Mouse (Mus musculus) megakaryocyte, embryonic 14.5 days (primary cell): ENCODE measurements around the gene Atf6.

Source experiments
- FLI1 ChIP-seq: IDR thresholded peaks from 2 replicates; pipeline ENCODE4 v1.6.1; 2012; ENCODE audit warnings: low read length, inconsistent platforms, mixed read lengths
- GATA1 ChIP-seq: IDR thresholded peaks from 3 replicates; pipeline ENCODE4 v1.6.1; 2012; ENCODE audit warnings: mixed read lengths, low read length, inconsistent platforms, borderline replicate concordance

DNA sequence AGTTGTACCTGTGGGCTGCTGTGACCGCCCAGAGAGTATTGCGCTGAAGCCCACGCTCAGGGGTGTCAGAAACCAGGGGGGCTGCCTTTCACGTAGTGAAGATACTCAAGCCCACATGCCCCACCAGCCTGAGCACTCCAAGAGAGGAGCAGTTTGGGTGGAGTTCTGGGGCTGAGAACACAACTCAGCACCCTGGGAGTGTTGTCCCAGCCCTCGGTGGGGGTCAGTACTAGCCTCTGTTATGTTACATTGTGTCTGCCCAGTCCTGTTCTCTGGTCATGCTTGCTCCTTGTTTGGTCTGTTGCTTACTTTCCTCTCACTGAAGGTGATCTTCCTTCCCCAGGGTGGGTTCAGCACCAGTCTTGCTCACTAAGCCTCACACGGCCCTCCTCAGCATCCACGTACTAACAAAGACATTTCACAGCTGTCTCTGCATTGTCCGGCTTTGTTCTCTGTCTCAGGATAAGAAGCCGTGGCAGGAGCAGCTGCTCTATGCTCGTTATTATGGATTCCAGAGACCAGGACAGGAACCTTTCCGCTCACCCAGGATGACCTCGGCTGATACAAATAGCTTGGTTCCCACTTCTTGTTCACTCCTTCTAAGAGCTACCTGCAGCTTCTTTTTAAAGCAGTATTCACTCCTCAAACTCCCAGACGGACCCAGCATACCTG, 209.8 kb downstream of the Atf6 start:
- no peak for TF ChIP-seq GATA1
- TF ChIP-seq FLI1: no peak
